Mouse (Mus musculus): ENCODE results near the gene Anp32e.
"Not testable (repeated sequence)": the region's sequence is repeated elsewhere in the genome, so short reads cannot be mapped to it uniquely, and the experiment has no call there.

Anp32e gene

DNA sequence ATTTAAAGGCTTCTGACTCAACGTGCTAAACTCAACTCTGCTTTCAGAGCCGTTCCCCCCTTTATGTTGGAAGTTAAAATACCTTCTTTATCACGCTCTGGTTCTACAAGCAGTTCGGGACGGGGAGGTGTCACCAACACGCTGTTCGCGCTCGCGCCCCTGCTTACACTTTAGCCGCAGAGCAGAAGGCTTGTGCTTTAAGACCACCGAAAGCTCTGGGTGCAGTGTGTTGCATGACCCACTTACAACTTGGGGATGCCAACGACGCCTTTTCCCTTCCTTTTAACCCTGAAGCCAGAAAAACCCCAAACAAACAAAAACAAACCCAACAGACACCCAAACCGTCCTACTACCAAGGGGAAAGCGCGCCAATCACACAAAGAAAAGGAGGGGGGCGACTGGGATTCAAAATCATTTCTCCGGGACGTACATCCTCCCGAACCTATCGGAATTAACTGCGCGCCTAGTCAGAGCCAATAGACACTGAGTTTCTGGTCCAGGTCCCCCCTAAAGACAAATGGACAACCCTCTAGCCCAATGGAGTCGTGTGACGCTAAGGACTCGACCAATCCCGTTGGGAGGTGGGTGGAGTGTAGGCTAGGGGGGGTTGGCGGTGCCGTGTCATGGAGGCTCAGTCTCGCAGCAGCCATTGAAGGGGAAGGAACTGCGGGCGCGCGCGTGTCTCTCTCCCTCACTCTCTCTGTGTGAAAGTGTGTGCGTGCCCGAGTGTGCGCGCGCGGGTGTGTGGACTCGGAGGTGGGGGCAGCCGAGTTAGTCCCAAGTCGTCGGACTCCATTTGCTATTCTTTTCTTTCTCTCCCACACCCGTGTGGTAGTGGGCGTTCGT lies at the start of gene Anp32e:
TSS of gene Anp32e (plus strand) at position 589 of the 846 bp plus-strand sequence.
- DNase-seq (ENCODE audit: low spot score): peak; percentile 98

GRCm38 (mm10) chr3:95881979-95882815 lies 46.8 kb upstream of the Anp32e start, which contains the start of gene Ciart:
Gene Ciart, minus strand, starts transcription at chr3:95882251.
- peak; percentile 96 for DNase-seq (ENCODE audit: low spot score)

DNA sequence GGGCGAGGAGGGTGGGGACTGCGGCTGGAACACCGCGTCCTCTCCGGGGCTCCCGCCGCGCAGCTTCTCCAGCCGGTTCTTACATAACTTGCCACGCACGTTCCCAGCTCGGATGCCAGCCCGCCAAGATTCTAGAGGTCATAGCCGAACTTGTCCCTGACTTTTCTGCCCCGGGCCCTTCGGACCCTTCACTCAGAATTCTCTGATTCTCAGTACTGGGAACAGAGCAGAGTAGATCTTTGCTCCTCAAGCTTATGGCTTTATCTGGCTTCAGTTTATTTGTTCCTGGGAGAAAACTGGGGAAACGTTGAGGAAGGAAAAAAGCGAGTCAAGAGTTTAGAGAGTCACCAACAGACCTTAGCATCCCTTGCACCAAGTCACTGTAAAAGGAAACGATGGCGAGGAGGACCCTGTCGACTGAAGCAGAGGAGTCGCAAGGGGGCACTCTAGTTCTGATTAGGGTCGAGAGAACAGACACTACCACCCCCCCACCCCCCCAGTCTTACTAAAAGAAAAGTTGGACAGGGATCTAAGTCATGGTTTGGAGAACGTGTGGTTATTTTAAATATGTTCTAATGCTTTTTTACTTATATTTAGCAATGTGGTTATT lies 46.1 kb upstream of the Anp32e start:
- peak; percentile 70 for DNase-seq (ENCODE audit: low spot score)

DNA sequence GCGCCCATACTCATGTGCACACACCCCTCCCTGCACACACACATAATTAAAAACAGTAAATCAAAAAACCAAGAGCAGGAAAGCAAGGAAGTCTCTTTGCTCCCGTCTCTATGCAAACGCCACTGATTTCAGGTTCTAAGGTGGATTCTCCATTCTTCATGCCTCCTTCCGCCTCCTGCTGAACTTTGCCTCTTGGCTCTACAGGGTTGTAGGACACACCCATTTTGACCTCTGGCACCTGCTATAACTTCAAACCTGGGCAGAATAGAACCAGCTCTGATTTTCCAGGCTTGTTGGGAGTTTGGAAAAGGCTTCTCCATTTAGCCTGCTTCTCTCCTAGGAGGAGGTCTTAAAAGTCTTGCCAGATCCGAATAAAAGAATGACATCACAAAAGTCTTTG lies 44.6 kb upstream of the Anp32e start:
- DNase-seq (ENCODE audit: low spot score): peak; percentile 59

DNA sequence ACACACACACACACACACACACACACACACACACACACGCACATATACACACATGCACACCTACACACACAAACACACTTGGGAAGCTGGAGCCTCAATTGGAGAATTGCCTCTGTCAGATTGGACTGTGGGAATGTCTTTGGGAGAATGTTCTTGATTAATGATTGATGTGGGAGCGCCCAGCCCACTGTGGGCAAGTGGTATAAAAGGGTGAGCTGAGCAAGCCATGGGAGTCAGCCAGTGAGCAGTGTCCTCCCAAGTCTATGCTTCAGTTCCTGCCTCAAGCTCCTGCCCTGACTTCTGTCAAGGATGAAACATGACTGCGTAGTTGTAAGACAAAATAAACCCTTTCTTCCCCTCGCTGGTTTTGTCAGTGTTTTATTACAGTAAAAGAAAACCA lies 41.5 kb upstream of the Anp32e start:
- DNase-seq (ENCODE audit: low spot score): no peak

DNA sequence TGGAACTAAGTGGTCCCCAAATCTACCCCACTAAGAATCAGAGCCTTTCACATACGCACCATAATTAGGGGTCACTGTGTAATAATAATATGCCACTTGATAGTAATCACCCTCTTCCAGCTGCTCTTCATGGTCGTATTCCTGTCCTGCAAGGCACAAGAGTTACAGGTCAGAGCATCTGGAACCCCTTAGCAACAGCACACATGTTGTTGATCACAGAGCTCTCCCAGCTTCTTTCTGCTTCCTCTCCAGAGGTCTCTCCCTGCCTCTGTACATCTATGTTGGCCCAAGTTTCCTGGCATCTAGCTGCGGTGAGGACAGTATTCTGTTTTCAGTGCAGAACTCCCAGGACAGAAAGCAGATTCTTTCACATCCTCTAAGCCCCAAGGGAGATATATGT lies 39.4 kb upstream of the Anp32e start:
- no peak for DNase-seq (ENCODE audit: low spot score)

DNA sequence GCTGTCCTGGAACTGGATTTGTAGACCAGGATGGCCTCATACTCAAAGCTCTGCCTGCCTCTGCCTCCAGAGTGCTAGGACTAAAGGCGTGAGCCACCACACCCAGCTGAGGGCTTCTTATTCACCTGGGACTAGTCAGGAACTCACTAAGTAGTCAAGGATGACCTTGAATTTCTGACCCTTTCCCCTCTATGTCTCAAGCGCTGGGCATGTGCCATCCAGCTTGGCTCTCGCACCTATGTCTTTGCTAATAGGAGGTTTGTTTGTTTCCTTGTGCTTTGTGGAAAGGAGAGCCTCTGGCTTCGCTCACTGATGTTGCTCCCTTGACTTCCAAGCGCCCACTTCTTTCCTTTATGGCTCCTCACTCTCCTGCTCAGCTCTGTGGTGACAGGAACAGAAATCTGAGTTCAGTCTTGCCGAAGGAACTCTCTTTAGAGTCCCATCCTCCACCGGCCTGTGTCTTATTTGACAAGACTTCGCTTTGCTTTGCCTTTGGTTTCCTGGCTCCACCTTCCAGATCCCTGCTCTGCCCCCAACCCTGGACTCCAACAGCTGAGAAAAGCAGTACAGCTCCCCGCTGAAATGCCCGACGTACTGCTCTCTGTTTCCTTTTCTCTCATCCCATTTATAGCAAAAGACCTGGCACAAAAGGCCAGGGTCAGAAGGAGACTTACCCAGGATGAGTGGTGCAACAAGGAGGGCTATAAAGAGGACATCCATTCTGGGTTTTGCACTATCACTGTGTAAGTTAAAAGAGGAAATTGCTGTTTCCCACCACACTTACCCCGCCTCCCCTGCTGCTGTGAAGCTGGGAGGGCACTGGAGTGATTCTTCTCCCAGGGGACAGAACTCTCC lies 37.6 kb upstream of the Anp32e start, which contains the start of gene BC028528:
TSS of gene BC028528 (minus strand) at position 795 of the 855 bp plus-strand sequence.
- no peak for DNase-seq (ENCODE audit: low spot score)

DNA sequence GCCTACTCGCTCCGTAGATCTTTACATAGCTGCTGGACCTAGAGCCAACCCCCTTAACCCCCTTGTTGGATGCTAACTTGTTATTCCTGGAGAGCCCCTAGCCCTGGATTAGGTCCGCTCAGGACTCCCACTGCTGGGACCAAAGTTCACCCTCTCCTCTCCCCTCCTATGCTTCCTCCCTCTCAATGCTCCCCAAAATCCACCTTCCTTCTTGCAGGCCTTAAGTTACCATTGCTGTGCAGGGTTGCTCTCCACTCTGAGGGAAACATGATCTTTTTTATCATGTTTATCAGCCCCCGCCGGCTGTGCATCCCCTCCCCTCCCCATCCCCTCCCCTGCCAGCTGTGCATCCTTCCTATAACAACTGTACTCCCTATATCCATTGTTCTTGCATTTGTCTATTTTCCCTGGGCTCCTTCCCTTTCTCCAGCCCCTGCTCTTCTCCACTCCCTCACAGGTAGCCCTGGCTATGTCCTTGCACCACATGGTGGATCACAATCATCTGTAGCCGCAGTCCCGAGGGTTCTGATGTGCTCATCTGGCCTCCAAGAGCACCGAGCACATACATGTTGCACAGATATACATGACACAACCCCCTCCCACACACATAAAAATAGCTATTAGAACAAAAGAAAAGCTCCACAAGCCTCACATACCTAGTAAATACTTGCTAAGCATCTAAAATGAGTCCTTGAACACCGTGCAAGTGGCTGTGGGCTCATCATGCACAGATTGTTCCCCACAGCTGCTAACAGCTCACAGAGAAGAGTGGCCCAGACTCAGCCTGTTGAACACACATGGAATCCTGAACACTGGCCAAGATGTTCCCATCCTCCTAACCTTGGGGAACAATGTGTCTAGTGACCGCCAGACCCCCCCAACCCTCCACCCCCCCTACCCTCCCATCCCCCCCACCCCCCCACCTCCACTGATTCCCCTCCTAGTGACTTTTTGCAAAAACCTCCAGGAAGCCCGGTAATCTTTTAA lies 36.7 kb upstream of the Anp32e start:
- no peak for DNase-seq (ENCODE audit: low spot score)

- no peak for DNase-seq (ENCODE audit: low spot score)
Measured at GRCm38 (mm10) chr3:95893126-95893525, 35.9 kb upstream of the Anp32e start.

DNA sequence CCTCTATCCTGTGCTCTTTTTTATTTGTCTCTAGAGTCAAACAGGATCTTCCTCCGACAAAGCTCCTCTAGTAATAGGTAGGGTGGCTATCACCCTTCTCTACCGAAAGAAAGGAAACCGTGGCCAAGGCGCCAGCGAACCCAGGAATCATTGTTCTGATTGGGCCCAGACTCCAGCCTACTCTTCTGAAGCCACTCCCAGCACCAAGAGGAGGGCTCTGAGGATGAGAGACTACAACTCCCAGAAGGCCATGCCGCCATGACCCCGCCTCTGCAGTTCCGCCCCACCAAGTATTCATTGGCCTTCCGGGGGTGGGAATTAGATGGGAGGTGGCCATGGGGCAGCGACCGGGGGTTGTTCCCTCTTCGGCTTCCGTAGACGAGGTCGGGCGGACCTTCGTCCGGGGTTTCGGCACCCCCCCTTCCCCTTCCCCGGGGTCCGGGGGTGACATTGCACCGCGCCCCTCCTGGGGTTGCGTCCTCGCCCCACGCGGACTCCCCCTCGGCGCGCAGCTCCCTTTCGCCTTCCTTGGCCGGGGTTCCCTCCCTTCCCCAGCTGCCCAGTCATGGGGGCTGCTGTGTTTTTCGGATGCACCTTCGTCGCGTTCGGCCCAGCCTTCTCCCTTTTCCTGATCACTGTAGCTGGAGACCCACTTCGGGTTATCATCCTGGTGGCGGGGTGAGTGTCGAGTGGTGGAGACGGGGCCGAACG lies 35.3 kb upstream of the Anp32e start, which contains the start of gene Aph1a:
TSS of gene Aph1a (plus strand) at position 364 of the 711 bp plus-strand sequence.
- peak; percentile 98 for DNase-seq (ENCODE audit: low spot score)

DNA sequence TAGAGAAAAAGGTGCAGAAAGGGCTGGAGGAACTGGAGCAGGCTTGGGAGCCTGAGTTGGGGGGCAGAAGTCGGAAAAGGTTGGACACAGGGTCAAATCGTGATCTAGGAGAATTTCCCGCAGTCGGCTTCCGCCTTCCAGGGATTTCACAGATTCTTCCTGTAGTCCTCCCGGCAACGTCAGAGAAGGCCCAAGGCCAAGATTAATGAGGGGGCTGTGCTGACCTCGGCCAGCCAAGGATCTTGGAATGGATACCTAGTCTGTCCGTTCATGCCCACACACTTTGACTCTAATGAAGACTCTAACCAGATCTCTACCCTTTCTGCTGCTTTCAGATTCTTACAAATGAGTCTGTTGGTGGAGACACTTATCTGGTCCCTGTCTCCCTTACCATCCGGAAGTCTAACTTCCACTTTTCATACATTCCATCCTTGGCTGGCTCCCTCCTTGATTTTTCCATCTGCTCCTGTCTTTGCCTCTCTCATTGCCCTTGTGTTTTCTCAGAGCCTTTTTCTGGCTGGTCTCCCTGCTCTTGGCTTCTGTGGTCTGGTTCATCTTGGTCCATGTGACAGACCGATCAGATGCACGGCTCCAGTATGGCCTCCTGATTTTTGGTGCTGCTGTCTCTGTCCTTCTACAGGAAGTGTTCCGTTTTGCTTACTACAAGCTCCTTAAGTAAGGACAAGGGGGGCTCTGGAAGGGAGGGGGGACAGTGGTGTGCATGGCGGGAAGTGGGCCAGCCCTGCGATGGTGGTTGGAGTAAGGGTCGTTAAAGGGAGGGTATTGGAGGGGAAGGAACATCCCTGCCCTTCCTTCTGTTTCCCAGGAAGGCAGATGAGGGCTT lies 34.5 kb upstream of the Anp32e start:
- DNase-seq (ENCODE audit: low spot score): peak; percentile 70

- DNase-seq (ENCODE audit: low spot score): not testable (repeated sequence)
Measured at GRCm38 (mm10) chr3:95895501-95895900, 33.5 kb upstream of the Anp32e start.

DNA sequence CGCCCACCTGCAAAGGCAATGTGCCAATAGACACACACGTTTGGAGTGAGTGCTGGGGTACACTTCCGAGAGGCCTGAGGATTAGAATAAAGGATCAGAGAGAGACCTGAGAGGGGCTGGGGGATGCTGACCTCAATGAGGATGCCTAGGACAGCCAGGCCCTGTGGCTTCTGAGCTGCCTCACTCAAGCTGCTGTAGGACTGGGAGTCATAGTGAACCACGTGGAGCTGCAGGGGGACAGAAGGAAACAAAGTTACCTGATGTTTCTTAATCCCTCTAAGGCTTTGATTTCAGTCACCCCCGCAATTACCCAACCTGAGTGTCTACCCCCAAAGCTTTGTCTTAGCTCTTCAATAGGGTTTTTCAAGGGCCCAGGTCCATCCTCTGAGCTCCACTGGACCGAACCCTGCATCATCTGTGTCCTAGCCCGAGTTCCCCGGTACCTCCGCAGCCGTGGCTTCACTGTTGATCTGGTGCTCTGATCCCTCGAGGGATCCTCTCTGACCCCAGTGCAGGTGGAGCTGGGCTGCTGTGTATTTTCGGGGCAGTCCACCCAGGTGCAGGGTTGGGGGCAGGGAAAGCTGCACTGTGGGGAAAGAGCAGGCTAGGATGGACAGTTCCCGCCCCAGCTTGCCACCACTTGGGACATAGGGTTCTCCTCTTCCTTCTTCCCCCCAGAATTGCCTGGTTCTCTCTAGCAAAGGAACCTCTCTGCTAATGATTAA lies 29.1 kb upstream of the Anp32e start:
- no peak for DNase-seq (ENCODE audit: low spot score)

DNA sequence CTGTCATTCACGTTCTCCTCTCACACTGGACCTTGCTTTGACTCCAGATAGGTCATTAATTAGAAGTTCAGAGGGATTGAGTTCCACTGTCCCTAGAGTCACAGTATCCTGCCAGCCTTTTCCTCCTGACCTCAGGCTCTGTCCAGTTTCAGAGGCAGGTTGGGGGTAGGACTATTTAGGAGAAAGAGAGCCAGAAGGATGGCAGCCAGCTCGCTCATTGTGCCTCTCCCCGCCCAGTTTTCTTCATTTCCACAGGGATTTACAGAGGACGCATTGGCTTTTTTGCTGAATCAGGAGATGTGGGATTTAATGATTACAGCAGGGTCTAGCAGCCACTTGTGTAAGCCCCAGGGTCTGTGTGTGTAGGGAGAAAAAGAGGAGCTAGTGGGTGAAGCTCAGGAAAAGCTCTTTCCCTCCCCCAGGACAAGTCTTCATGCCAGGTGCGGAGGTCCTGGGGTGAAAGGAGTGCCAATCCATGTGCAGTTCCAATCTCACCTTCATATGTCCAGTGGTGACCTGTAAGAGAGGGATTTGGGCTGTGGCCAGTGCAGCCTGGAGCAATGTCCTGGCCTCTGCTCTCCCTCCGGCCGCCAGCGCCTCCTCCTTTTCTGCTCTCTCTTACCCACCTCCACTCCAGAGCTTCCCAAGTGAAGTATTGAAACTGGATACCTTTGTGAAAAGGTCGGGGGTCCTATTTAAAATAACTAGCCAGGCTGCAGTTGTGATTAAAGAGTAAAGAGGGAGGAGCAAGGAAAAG lies 27.3 kb upstream of the Anp32e start:
- no peak for DNase-seq (ENCODE audit: low spot score)

DNA sequence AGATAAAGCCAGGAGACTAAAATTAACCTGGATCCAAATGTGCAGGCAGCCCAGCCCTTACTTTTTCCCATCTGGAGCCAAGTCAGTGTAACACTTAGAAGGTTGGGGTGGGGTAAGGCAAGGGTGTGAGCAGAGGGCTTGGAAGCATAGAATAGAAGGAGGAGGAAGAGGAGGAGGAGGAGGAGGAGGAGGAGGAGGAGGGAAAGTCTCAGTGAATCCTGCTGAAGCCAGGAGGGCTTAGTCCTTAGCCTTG lies 26.7 kb upstream of the Anp32e start:
- no peak for DNase-seq (ENCODE audit: low spot score)

- no peak for DNase-seq (ENCODE audit: low spot score)
Measured at GRCm38 (mm10) chr3:95902643-95903042, 26.4 kb upstream of the Anp32e start.

GRCm38 (mm10) chr3:95903753-95904502 lies 25.1 kb upstream of the Anp32e start:
- DNase-seq (ENCODE audit: low spot score): peak; percentile 76

Data from yolk sac, embryonic 10.5 days (tissue).